Mouse (Mus musculus): ENCODE results near the gene Osbpl3.

The Osbpl3 gene

DNA sequence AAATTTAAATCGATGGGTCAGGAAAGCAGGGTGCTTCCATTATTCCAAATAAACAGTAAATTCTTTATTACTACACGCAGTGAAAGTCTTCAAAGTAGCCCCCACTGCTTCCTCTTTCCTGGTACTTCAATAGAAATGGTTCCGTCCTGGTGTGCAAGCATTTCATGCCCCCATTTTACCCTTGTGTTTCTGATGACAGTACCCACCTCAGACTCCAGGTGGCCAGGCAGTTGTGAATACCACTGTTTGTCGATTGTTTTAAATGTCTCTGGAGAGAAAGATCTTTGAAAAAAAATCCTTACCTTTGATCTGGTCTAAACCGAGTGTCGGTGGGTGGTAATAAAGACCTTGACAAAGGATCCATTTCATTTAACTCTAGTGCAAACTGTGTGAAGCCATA, 155.4 kb downstream of the Osbpl3 start:
- in situ Hi-C loops (cut with MboI, MseI), result loop anchor here in 1 of 2 experiments (5.0 kb wide), 1 partner anchor 237 kb away; no protein-coding TSS in a partner anchor

GRCm38 (mm10) chr6:50299071-50299470, 156.9 kb downstream of the Osbpl3 start:
- in situ Hi-C loops (cut with MboI, MseI), result loop anchor here (5.0 to 10.0 kb wide), 2 partner anchors 194 to 782 kb away; no protein-coding TSS in a partner anchor

- in situ Hi-C loops (cut with MboI, MseI), result loop anchor here (5.0 to 10.0 kb wide), 2 partner anchors 193 to 780 kb away; no protein-coding TSS in a partner anchor
Measured at GRCm38 (mm10) chr6:50297671-50298070, 158.3 kb downstream of the Osbpl3 start.

DNA sequence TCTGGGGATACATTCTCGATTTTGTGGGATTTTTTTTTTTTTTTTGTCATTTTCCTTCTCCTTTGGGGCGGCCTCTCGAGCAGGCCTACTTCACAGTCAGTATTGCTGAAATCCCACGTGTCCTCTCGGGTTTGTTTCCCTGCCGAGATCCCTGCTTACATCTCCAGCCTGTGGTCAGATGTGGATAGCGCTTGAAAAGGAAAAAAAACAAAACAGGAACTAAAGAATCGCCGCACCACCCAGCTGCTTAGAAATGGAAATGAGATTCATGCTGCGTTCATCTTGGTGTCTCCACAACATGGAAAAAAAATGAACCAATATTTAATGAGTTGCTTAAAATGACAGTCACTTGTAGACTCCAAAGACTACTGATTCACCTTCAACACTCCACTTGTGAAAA, 160.9 kb downstream of the Osbpl3 start:
- in situ Hi-C loops (cut with MboI, MseI), result loop anchor here (5.0 to 10.0 kb wide), 2 partner anchors 190 to 778 kb away; no protein-coding TSS in a partner anchor

DNA sequence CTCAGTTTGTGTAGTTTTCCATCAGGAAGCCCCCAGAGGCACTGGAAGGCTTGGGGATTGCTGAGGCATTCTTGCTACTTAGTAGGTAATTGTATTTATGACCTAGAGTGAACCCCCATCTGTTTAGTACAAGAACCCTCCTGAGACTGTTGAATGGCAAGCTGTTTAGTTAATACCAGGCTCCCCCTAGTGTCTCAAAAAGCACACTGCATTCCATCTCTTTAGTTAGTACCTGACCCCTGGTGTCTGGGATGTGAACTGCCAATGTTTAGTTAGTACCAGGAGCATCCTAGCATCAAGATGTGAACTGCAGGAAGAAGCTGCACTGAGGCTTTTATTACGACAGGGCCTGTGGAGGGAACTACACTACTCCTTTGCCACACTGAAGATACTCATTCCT, 161.9 kb downstream of the Osbpl3 start:
- in situ Hi-C loops (cut with MboI, MseI), result loop anchor here in 1 of 2 experiments (10.0 kb wide), 1 partner anchor 189 kb away; no protein-coding TSS in a partner anchor

- in situ Hi-C loops (cut with MboI, MseI), result loop anchor here in 1 of 2 experiments (10.0 kb wide), 1 partner anchor 187 kb away; no protein-coding TSS in a partner anchor
Measured at GRCm38 (mm10) chr6:50291650-50292049, 164.4 kb downstream of the Osbpl3 start.

DNA sequence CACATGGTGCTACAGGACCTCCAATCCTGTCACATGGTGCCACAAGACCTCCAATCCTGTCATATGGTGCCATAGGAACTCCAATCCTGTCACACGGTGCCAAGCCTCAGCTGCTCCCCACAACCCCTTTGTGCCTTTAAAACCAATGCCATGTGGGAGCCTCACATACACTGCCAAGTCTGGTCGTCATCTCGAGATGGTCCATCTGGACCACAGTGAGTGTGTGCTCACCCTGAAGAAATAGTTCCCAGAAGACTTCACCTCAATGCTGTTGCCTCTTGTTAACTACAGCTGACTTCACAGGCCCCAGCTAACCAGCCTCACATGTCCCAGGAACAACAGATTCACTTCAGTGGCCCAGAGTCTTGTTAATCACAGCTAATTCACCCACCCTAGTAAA, 169.1 kb downstream of the Osbpl3 start:
- in situ Hi-C loops (cut with MboI, MseI), result loop anchor here in 1 of 2 experiments (5.0 kb wide), 1 partner anchor 765 kb away; no protein-coding TSS in a partner anchor

GRCm38 (mm10) chr6:50279642-50280041, 176.4 kb downstream of the Osbpl3 start:
- in situ Hi-C loops (cut with MboI, MseI), result no loop called here

DNA sequence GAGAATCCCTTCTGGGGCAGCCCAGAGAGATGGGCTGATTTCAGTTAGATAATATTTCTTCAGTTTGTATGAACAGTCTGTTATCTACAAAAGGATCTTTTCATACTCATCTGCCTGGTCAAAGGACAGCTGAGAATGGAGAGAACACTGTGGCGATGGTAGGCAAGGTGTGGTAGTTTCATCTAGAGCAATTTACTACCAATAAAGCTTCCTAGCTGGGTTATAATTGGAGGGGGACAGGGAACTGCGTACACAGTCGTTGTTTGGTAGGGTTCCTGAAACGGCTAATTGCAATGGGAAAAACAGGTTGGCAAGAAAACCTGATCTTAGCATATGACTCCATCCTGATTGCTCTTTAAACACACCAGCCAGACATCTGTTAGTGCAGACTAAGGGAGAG, 182.1 kb downstream of the Osbpl3 start:
- in situ Hi-C loops (cut with MboI, MseI), result no loop called here

GRCm38 (mm10) chr6:50273416-50273815, 182.6 kb downstream of the Osbpl3 start:
- in situ Hi-C loops (cut with MboI, MseI), result no loop called here

GRCm38 (mm10) chr6:50263670-50264069, 192.3 kb downstream of the Osbpl3 start, which contains the start of gene Gsdme:
Gsdme (minus strand) TSS chr6:50263862.
- in situ Hi-C loops (cut with MboI, MseI), result no loop called here

- in situ Hi-C loops (cut with MboI, MseI), result no loop called here
Measured at GRCm38 (mm10) chr6:50262310-50262709, 193.7 kb downstream of the Osbpl3 start.

GRCm38 (mm10) chr6:50261922-50262261, 194.1 kb downstream of the Osbpl3 start:
- in situ Hi-C loops (cut with MboI, MseI), result no loop called here

DNA sequence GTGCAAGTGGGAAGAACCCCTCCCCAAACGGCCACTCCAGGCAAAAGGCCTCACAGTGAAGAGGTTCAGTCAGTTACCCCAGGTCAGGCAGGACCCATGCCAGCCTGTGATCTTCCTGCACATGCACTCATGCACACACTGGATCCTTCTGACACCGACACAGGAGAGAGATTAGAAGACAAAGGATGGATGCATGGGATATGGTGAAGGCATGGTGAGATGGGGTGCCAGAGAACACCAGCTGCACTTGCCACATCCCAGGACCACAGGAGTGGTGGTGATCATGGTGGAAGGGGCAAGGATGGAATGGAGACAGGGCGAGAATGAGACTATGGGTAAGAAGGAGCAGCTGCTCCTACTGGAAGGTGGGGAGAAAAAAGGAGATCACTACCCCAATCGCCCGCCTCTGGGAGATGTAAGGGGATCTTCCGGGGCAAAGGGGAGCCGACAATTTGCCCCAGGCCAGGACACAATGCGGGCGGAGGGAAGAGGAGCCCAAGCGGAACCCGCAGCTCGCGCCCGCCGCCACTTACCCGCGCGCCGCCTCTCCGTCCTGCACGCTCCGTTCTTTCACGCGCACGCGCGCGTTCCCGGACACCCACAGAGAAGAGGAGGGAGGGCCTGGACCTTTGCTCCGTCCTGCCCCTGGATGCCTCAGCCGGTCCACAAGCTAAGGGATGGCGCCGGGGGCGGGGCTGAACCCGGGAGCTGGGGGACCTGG, 194.6 kb downstream of the Osbpl3 start:
- in situ Hi-C loops (cut with MboI, MseI), result no loop called here

DNA sequence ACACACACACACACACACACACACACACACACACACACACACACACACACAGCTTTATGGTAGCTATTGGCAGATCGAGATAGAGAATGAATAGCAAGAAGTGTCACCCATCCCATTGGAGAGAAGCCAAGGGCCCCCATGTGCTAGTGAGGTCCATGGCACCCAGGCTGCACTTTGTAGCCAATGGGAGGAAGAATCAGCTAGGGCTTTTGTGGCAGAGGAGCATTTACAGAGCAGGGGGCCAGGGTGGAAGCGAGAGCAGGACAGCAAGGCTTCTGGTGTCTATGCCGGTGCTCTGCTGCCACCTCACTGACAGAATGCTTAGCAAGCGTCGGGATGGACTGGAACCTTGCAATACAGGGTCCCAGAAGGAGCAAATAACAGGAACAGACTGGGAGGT, 200.6 kb downstream of the Osbpl3 start:
- in situ Hi-C loops (cut with MboI, MseI), result no loop called here

DNA sequence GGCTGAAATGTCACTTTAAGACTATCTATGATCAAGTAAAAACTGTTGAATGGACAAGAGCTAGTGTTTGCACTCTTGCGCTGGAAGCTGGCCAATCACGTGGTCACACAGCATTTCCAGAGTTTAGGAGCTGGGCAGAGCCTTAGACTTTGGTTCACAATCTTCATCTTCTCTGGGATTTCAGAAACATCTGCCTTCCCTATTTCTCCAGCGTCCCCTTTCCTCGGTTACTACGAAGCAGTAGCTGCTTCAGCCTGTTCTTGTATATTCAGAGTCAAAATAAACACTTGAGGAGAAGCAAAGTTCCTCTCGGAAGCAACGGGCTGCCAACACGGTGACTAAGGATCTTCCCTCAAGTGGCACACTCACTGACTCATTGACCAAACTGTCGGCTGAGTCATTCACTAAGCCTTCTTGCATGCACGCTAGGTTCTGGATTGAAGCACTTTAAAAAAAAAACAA, 201.2 kb downstream of the Osbpl3 start:
- in situ Hi-C loops (cut with MboI, MseI), result no loop called here

- in situ Hi-C loops (cut with MboI, MseI), result no loop called here
Measured at GRCm38 (mm10) chr6:50252690-50253089, 203.3 kb downstream of the Osbpl3 start.

DNA sequence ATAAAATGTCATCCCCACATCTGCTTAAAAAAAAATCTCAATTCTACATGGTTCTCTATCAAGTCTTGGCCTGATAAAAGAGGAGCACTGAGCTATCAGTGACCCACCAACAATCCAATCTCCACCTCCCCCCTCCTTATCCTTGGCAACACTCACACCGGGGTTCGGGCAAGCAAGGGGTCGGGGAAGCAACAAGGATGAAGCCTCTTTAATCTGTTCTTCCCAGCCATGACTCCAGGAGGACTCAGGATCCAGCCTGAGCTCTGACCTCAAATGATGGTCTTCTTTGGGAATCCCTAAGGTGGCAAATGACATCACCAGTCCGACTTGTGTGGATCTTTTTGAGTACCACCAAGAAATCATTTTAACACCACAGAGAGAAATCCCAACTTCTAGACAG, 208.2 kb downstream of the Osbpl3 start:
- in situ Hi-C loops (cut with MboI, MseI), result no loop called here

DNA sequence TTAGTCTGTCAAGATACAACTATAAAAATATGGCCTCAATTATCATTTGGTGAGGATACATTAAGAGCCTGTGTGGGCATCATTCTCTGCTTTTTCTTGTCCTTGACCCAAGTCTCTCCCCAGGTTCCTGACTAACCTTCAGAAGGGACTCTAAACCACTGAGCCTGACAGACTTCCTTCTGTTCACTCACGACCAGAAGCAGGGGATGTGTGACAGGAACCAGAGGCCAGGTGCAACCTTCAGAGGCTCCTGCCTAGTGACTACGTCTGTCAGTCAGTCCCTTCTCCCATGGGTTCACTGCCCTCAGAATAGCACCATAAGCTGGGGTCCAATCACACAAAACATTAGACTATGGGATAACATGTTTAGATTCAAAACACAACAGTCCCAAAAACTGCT, 208.6 kb downstream of the Osbpl3 start:
- in situ Hi-C loops (cut with MboI, MseI), result no loop called here

DNA sequence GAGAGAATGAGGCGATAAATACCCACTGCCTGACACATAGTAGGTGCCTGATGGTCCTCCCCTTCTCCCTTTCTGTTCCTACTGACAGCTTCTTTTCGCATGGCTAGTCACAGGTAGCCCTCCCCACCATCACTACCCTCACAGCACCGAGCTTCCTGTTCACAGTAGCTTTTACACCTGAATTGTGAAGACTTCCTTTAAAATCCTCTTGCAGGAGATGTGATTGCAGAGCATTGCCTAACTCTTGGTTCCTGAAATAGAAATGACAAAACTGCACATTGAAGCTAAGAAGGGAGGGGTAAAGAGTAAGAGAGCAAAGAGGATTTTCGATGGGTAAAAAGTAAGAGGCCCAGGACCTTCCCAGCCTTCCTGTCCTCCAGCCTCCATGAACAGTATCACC, 211.0 kb downstream of the Osbpl3 start:
- in situ Hi-C loops (cut with MboI, MseI), result no loop called here

DNA sequence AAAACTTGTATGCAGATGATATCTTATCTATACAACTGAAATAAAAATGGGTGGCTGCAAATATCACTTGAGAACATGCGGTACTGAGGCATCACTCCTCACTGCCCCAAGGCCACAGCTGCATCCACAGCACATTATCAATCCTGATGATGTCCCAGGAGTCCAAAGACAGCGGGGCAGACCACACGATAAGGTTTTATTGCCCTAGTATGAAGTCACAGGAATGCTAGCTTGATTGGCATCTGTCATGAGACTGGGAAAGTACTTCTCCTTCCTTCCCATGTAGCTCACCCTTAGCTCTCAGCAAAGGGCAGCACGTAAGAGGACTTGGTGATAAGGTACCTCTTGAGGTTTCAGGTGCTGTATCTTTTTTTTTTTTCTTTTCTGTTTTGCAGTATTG, 211.9 kb downstream of the Osbpl3 start:
- in situ Hi-C loops (cut with MboI, MseI), result no loop called here

Data from T-helper 17 cell (primary cell).